Mouse (Mus musculus): Measurements from ENCODE around the gene Adgrf3.

The Adgrf3 gene

DNA sequence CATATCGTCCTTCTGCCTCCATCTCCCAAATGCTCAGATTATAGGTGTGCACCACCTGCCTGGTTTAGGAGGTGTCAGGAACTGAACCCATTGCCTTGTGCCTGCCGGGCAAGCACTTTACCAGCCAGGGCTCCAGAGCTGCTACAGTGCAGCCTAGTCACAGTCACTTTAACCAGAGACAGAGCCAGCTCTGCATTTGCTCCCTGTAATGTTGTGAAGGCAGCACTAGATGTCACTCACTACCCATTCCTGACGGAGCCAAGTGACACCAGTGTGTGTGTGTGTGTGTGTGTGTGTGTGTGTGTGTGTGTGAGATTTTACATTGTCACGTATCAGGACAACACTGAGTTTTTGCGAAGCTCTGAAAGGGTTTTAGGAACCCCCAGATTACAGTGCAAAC lies 4.0 kb downstream of the Adgrf3 start:
- DNase-seq, result no peak

DNA sequence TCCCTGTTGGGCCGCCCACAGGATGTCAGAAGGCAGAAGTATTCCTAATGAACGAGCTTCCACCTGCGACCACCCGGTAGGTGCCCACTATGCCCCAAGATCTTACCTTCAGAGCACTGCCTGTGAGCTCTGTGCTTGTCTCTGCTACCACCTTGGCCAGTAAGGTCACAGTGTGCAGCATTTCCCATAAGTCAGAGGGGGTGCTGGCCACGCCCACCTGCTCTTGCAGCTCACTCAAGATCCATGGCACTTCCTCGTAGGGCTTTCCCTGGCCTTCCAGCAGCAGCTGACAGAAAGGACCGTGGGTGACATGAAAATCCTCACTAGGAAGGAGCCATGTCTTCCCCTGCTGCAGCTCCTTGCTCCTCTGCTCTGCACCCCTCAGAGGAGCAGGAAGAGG lies 7.3 kb downstream of the Adgrf3 start:
- no peak for DNase-seq

DNA sequence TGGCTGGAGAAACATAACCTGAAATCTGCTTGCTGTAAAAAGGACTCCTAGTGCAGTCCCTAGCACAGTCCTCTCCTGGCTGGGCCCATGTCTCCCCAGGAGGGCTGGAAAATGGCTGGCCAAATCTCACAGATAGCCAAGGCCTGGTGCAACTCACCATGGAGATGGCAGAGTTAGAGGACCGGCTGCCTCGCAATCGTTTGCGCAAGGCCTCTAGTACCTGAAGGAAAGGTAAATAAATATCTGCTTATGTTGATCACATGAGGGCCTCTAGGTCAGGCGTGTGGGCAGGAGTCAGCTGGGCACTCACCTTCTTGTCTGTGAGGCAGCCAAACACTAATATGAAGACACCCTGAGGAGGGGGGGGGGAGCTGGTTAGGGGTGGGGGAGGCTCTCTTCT lies 10.2 kb downstream of the Adgrf3 start:
- no peak for DNase-seq

DNA sequence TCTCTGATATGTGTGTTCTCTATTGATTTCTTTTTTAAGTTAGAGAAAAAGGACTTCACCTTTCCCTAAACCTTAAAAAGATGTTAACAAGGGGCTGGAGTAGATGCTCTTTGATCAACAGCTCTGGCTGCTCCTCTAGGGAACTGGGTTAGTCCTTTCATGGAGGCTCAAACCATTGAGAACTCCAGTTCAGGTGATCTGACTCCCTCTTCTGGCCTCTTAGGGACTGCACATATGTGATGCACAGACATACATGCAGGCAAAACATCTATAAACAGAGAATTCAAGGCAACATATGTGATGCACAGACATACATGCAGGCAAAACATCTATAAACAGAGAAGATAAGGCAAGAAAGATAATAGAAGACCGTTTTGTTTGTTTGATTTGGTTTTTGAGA lies 13.1 kb downstream of the Adgrf3 start:
- no peak for DNase-seq

DNA sequence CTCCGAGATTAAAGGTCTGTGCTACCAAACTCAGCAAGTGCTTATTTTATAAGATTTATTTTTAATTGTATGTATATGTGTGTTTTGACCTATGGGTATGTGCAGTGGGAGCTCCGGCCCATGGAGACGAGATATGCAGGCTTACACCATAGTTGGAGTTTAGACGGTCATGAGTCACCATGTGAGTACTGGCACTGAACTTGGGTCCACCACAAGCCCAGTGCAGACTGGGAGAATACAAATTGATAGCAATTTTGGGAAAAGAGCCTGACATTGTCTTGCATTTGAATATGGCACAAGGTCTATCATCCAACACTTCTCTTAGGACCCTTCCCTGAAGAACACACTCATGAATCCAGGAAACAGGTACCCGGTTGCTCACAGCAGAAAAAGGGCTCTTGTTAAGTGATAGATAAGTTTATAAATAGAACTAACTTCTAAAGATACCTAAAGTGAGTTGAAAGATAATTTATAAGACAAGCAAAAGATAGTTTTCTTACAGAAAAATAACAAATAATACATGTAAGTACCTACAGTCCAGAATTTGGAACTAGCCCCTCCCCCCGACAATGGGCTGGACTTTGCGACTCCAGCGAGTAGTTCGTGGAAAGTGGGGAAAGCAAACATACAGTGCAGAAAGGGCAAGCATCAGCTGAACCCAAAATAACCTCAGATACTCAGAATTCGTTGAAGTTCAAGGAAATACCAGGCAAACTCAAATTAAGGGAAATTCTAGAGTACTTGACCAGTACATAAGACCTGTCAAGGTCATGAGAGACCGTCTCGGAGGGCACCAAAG lies 17.6 kb downstream of the Adgrf3 start:
- no peak for DNase-seq

DNA sequence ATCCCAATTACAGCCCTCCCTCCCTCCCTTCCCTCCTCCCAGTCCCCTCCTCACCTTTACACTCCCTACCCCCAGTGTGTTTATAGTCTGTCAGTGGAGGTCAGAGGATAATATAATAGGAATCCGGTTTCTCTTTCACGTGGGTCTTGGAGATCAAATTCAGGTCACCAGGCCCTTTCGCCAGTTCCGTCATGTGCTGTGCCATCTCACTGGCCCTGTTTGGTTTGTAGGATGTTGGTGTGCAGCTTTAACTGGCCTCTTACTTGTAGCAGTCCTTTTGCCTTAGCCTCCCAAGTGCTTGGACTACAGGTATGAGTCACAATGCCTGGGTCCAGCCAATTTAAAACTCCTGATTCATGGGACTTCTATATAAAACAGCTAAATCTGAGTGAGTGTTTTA lies 29.7 kb downstream of the Adgrf3 start:
- DNase-seq, result no peak

DNA sequence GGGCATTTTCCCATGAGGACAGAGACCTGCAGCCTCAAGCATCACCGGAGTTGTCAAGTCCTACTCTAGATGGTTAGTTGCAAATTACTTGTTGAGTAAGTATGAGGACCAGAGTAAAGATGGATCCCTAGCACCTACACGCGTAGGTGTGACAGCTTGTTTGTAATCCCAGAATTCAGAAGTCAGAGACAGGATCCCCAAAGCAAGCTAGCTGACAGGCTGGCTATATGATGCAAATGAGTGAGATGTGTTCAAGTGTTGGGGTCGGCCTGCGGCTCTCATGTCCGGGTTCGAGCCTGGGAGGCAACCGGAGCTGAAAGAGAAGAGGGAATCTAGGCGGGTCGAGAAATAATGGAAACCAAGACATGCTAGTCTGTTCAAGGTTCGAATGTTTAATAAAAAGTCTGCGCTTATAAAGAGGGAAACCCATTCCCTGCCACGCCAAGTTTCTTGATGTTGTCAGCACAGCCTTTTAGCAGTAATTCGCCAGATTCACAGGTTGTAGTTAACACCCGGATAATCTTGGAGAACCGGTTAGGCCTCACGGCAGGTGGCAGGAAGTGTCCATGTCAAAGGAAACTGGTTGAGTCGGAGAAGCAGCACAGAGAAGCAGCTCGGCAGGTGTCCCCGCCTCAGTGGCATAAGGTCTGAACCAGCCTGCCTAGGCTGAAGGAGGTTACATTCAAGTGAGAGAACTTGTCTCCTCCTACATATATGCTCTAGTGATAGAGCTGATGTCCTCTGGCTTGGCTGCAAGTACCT lies 32.4 kb downstream of the Adgrf3 start:
- no peak for DNase-seq

DNA sequence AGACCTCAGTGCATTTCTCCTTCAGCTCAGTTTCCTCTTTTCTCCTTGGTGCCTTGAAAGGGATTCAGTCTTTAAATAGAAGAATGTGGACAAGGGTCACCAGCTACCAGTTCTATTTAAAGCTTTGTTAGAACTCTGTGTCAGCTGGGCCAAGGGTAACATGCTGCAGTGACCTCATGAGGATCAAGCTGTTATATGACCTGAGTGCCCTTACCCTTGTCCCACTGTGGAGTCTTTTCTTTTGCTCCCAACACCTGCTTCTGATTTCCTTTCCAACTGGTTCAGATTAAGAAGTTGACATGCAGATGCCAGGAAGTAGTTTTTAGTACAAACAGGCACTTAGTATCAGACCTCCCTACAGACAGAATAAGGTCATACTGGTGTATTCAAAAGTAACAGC lies 33.4 kb downstream of the Adgrf3 start:
- no peak for DNase-seq

DNA sequence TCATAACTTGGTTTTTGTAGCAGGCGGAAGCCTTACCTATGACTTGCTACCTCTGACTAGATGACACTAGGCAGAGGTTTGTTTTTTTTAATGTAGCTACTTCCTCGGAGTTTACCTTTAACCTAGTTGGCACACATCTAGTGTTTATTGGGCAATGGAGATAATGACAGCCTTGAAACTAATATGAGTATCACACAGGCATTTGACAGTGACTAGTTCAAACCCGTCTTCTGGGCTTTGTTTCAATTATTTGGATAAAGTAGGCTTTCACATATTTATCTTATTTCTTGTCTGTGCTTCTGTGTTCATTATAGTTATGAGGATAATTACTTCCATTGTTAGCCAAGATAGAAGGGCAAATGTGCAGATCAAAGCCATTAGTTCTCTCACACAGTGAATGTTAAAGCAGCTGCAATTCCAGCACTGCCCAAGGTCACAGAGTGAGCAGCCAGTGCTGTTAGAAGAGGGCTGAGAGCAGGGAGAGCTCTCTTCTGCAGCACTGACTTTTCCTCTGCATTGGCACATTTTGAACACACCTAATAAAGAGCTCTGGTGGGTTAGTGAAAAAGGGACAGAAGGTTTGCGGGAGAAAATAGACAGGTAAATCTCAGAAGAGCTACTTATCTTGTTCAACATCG lies 35.1 kb downstream of the Adgrf3 start:
- no peak for DNase-seq

DNA sequence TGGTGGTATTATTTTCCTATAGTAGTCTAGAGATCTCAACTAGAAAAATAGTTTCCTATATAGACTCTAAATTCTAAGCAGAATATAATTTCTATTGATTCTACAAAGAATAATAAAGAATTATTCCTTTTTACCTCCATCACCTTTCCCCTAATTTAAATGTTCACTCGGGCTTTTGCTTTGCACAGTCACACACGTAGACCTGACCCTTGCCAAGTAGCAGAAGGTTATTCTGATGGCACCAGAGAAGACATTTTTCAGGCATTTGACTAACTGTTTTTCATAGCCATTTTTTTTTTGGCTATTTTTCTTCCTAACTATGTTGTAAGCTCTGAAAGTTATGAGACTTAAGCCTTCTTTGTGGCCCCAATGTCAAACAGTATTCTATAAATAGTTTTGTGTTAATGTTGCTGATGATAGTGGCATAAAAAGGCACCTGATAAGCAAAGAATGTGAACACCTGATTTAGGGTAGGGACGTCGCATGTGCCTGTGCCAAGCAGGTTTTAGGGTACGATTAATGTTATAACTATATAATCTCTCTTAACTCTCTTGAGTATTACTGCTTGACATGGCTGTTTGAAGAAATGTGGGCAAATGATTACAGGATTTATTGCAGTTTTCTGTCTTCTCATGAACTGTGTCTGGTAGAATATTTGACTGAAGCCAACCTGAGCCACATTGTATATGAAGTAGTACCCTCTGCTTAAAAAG lies 40.1 kb downstream of the Adgrf3 start:
- DNase-seq, result no peak

DNA sequence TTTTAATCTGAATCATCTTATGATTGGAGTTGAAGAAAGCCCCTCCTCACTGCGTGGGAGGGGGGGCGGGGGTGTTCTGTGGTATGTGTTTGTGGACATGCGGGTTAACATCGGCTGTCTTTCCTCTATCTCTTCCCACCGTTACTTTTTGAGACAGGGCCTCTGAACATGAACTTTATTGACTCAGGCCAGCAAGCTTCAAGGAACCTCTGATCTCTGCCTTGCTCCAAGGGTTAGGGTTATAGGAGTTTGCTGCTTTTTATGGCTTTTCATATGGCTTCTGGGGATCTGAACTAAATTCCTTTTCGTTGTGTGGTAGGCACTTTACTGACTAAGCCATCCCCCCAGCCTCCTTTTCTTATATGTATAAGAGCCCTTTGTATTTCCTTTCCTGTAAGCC lies 43.2 kb downstream of the Adgrf3 start:
- DNase-seq, result no peak

DNA sequence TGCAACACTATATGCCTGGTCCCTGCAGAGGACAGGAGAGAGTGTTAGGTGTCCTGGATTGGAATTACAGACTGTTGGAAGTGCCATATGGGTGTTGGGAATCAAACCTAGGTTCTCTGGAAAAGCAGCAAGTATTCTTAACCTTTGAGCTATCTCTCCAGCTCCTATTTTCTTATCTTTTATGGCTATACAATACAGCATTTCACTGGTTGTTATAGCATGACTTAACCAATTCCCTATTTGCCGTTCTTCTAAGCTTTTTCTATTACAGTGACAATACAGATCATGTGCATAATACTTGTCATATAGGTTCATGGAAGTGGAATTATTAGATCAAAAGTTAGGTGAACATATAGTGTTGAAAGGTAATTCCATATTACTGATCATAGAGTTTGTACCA lies 43.7 kb downstream of the Adgrf3 start:
- DNase-seq, result no peak

DNA sequence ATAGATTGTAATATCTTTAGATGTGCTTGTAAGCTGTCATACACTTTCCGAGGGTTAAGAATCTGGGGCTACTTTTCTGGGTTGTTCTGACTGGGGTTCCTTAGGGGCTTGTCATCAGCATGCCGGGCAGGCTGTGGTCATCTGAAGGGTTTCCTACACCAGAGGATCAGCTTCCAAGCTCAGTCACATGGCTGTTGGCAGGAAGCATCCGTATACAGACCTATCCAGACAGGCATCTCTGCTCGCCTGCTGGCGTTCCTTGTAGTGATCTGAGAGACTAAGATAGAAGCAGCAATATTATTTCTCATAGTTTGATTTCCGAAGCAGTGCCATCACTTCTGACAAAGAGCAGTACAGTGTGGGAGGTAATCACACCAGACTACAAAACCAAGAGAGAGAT lies 45.9 kb downstream of the Adgrf3 start:
- no peak for DNase-seq

DNA sequence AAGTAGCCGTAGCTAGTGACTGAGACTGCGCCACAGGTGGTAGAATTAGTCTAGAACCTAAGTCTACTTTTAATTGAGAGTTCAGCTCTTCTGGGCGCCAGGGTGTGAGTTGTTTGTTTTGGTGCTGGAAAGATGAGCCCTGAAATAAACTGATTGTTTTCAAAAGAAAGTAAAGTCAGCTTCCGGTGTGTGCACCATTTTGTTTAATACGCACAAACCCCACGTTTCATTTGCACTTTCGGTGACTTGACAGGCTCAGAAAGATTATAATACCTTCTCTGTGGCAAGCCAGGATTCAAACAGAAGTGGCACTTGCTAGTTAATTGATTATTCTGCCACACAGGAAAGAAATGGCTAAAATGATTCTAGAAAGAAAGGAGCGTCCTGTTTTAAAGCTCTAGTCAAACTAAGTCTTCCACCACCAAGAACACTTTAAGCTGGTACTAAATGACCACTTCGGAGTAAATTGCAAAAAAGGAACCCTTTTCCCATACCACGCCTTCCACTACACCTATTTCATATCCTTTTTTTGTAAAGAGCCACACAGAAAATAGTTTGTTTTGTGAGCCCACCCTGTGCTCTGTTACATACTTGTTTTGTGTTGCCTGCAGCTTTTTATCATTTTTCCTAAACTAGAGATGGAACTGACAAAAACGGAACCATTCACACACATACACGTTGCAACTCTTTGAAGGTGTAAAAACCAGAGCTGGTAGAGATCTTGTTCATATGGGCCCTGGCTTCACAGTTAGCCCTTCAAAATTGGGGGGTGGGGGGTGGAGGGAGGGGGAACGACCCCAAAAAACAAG lies 49.5 kb downstream of the Adgrf3 start:
- DNase-seq, result no peak

DNA sequence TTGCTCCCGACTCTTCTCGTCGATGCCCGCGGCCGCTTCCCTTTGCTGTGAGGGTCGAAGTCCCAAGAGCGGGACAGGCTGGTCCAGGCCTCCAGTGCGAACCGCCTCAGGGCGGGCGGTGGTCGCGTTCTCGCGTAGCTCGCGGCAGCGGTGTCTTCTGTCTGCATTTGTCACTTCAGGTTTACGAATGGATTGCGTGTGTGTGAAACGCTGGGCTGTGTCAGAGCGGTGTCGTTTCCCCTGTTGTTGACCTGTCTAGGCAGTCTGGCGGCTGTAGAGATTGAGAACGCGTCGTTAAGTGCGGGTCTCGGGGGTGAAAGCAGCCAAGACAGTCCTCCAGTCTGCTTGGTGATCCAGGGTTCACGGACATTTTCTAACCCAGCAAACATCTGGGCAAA lies 50.1 kb downstream of the Adgrf3 start:
- DNase-seq, result no peak

DNA sequence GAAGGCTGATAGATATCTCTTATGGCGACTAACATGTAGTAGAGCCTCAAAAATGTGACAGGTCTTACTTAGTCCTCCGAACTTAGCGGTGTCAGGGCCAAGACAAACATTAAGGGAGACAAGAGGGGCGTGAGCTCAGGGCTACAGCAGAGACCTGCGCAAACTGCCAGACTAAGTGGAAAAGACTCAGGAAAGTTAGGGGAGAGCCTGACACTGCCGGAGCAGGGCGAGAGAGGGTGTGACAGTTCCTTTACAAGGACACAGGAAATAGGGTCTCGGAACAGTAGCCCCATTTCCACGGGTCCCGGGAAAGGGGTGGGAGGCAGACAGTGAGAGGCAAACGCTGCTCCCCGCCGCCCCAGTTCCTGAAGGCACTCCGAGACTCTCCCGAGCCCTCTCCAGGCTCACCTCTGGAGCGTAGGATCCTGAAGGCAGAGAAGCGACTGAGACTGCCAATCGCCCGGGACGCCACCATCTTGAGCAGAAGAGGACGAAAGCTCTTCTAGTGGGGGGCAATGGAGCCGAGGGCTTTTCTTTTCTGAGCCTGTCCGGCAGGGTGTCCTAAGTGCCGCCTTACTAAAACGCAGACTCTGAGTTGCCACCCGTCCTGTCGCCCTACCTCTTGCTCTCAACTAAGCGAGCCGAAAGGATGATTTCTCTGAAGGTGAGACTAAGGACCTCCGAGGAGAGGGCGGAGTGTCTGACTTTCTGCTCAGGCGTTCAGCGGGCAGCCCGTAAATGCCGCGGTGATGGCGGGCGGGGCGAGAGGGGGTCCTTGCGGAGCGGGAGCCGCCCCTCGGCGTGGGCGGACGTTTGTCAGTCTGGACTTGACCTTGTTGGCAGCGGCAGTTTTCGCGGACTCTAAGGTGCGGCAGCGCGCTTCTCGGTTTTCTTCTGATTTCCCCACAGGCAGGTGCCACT lies 50.8 kb downstream of the Adgrf3 start, which contains the start of the genes Hadha and Hadhb:
Hadha (minus strand) TSS at position 689 of the 921 bp plus-strand sequence.
Hadhb (plus strand) TSS at position 775 of the 921 bp plus-strand sequence.
- peak; percentile 88 to 97 for DNase-seq

DNA sequence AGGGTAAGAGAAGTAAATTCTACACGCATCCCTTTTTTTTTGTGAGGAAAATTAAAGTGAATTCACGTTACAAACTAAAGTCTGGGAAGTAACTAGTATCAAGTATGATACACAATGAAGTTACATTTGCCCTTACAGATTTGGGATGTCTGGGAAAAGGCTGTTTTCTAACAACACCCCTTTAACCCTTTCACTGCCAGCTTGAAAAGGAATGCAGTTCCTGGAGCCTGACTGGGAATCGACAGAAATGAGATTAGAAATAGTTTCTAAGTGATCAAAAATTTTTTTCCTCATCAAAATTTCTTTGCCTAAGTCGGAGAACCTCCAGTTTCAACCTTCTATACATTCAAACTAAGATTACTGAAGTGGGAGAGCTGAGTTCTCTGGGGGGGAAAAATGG lies 51.5 kb downstream of the Adgrf3 start:
- no peak for DNase-seq

DNA sequence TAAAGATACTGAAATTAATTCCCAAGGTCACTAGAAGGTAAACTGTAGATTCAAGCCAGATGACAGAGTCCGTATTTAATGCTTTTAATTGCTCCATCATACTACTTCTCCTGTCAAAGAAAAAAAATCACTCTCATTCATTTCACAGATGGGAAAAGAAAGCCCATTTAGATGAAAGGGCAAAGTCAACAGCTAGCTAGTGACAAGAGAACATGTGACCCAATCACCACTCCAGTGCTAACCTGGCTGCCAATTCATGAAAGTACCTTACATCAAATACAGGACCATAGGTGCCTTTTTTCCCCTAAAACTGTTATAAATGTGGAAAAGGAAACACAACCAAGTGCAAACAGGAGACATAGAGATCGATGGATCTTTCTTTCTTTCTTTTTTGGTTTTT lies 52.3 kb downstream of the Adgrf3 start:
- DNase-seq, result no peak

DNA sequence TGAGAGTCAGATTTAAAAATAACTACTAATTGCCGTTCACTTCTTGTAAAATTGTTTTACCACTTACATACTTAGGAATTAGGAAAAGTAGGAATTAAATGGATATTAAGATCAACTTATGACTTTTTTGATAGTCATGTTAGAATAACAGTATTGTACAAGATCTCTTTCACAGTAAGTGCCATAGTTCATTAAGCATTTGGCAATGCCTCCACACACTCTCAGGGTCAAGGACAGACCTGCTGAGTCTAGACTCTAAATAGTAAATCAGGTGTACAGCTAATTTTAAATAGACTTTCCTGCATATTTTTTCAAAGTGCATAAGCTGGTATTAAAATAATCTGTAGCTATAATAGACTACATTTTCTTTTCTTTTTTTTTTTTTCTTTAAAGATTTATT lies 53.1 kb downstream of the Adgrf3 start:
- DNase-seq, result no peak

DNA sequence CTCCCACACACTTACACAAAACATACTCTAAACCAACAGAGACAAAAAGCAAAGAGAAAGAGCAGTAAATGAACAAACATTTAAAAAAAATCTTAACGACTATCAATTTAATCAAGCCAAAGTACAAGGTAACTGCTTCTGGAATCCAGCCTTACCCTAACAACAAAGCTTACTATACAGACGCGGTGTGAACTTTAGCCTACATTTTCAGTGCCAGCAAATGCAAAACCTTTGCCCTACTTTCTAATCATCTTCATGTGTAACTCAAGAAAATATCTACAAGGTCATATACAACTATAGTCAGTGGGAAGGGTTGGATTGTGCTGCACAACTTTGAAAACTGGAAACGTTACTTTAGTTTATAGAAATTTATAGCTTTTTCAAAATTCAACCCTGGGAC lies 53.5 kb downstream of the Adgrf3 start:
- DNase-seq, result no peak
